Mouse (Mus musculus): Measurements from ENCODE around the gene Ndufs5. TPM values are rescaled to one million over a fixed set of nuclear protein-coding genes. Genes with fewer than 3 reads are reported as not detected.

Ndufs5 gene
- total RNA-seq, 2 experiments from 2014 or later, result 174 to 175 TPM

GRCm38 (mm10) chr4:123690311-123690710 lies 27.7 kb downstream of the Ndufs5 start:
- DNase-seq (ENCODE audit: low spot score in 2 of 2), result no peak

- DNase-seq (ENCODE audit: low spot score in 2 of 2), result peak; percentile 54 to 62
Measured at GRCm38 (mm10) chr4:123687025-123687781, 30.8 kb downstream of the Ndufs5 start.

- DNase-seq (ENCODE audit: low spot score in 2 of 2), result peak; percentile 45
Measured at GRCm38 (mm10) chr4:123686368-123687024, 31.5 kb downstream of the Ndufs5 start.

- DNase-seq (ENCODE audit: low spot score in 2 of 2), result peak; percentile 51 to 63
Measured at GRCm38 (mm10) chr4:123685506-123686242, 32.3 kb downstream of the Ndufs5 start.

- no peak for DNase-seq (ENCODE audit: low spot score in 2 of 2)
Measured at GRCm38 (mm10) chr4:123685046-123685445, 33.0 kb downstream of the Ndufs5 start.

- DNase-seq (ENCODE audit: low spot score in 2 of 2), result no peak
Measured at GRCm38 (mm10) chr4:123684260-123684659, 33.7 kb downstream of the Ndufs5 start, which contains the start of gene Macf1. TSS of gene Macf1 (minus strand) at chr4:123684360.

GRCm38 (mm10) chr4:123682291-123682690 lies 35.7 kb downstream of the Ndufs5 start:
- DNase-seq (ENCODE audit: low spot score in 2 of 2), result no peak

- no peak for DNase-seq (ENCODE audit: low spot score in 2 of 2)
Measured at GRCm38 (mm10) chr4:123680962-123681361, 37.0 kb downstream of the Ndufs5 start.

- peak; percentile 56 to 57 for DNase-seq (ENCODE audit: low spot score in 2 of 2)
Measured at GRCm38 (mm10) chr4:123677060-123677804, 40.8 kb downstream of the Ndufs5 start.

- no peak for DNase-seq (ENCODE audit: low spot score in 2 of 2)
Measured at GRCm38 (mm10) chr4:123670598-123670997, 47.4 kb downstream of the Ndufs5 start.

- no peak for DNase-seq (ENCODE audit: low spot score in 2 of 2)
Measured at GRCm38 (mm10) chr4:123669696-123670095, 48.3 kb downstream of the Ndufs5 start.

- DNase-seq (ENCODE audit: low spot score in 2 of 2), result peak; percentile 88 to 90
Measured at GRCm38 (mm10) chr4:123667260-123667867, 50.6 kb downstream of the Ndufs5 start.

- DNase-seq (ENCODE audit: low spot score in 2 of 2), result no peak
Measured at GRCm38 (mm10) chr4:123666517-123666916, 51.5 kb downstream of the Ndufs5 start.

GRCm38 (mm10) chr4:123665681-123666278 lies 52.2 kb downstream of the Ndufs5 start:
- no peak for DNase-seq (ENCODE audit: low spot score in 2 of 2)

GRCm38 (mm10) chr4:123664951-123665661 lies 52.9 kb downstream of the Ndufs5 start:
- DNase-seq (ENCODE audit: low spot score in 2 of 2), result peak in 1 of 2 experiments; percentile 52

- DNase-seq (ENCODE audit: low spot score in 2 of 2), result peak; percentile 61 to 75
Measured at GRCm38 (mm10) chr4:123664021-123664950, 53.7 kb downstream of the Ndufs5 start.

GRCm38 (mm10) chr4:123663688-123663965 lies 54.4 kb downstream of the Ndufs5 start:
- DNase-seq (ENCODE audit: low spot score in 2 of 2), result no peak

- no peak for DNase-seq (ENCODE audit: low spot score in 2 of 2)
Measured at GRCm38 (mm10) chr4:123662914-123663687, 54.9 kb downstream of the Ndufs5 start.
